Mouse (Mus musculus): ENCODE measurements around the gene Pnpla2. TPM values are rescaled to one million over a fixed set of nuclear protein-coding genes. Genes with fewer than 3 reads are reported as not detected.
A peak's percentile ranks its signal among the peaks of the same experiment; 100 is the strongest.

The Pnpla2 gene
- polyA plus RNA-seq, 1 experiment from 2014 or later: 20.4 TPM

GRCm38 (mm10) chr7:141460391-141461113 lies 5.6 kb downstream of the Pnpla2 start, which contains the start of gene Cracr2b:
Cracr2b (plus strand) TSS chr7:141461094.
- Histone ChIP-seq H3K36me3 (ENCODE audit: control insufficient read depth, insufficient read depth, low read length) (no peaks in the 10 kb centered on the region), H3K27ac (replicated peaks; ENCODE audit: low read depth, low read length) (no peak within 1 kb of the TSS), H3K4me2 (ENCODE audit: low read depth, low read length) (peak within 1 kb of the TSS; percentile 70), H3K4me1 (ENCODE audit: control insufficient read depth, insufficient read depth, low read length) (peaks cover 21% of the 10 kb centered on the region), H3K9ac (ENCODE audit: low read depth, low read length) (peak within 1 kb of the TSS; percentile 54), H3K9me3 (ENCODE audit: control insufficient read depth, low read length) (no peaks in the 10 kb centered on the region), H3K27me3 (replicated peaks; ENCODE audit: control insufficient read depth, insufficient read depth, low read length) (peaks cover 63% of the 10 kb centered on the region), H3K4me3 (ENCODE audit: low read depth, low read length) (peak within 1 kb of the TSS; percentile 38)
- 73% methylated on average over 15 of the region's 15 CpGs for WGBS
- DNase-seq (ENCODE audit: low spot score) (no peak), ATAC-seq (ENCODE audit: low read depth) (no peak)

- DNase-seq (ENCODE audit: low spot score) (no peak), ATAC-seq (ENCODE audit: low read depth) (no peak)
- 4% methylated on average over 27 of the region's 59 CpGs for WGBS
- peaks cover 69% of the 10 kb centered on the region for H3K27me3 ChIP-seq (replicated peaks; ENCODE audit: control insufficient read depth, insufficient read depth, low read length)
- peak overlapping the region; percentile 54 for H3K9ac ChIP-seq (ENCODE audit: low read depth, low read length)
- no peaks in the 10 kb centered on the region for H3K9me3 ChIP-seq (ENCODE audit: control insufficient read depth, low read length)
- peaks cover 26% of the 10 kb centered on the region for H3K4me1 ChIP-seq (ENCODE audit: control insufficient read depth, insufficient read depth, low read length)
- peak overlapping the region; percentile 38 for H3K4me3 ChIP-seq (ENCODE audit: low read depth, low read length)
- H3K36me3 ChIP-seq (ENCODE audit: control insufficient read depth, insufficient read depth, low read length): no peaks in the 10 kb centered on the region
- peak overlapping the region; percentile 70 for H3K4me2 ChIP-seq (ENCODE audit: low read depth, low read length)
- H3K27ac ChIP-seq (replicated peaks; ENCODE audit: low read depth, low read length): no peak overlapping the region
These were observed 6.7 kb downstream of the Pnpla2 start for GRCm38 (mm10) chr7:141461521-141462332.

GRCm38 (mm10) chr7:141462333-141462821 lies 7.4 kb downstream of the Pnpla2 start:
- WGBS: 4% methylated on average over 5 of the region's 5 CpGs
- H3K27ac ChIP-seq (replicated peaks; ENCODE audit: low read depth, low read length): no peak overlapping the region
- H3K36me3 ChIP-seq (ENCODE audit: control insufficient read depth, insufficient read depth, low read length): no peaks in the 10 kb centered on the region
- peak overlapping the region; percentile 54; the same call in 1 of the 2 replicates for H3K9ac ChIP-seq (ENCODE audit: low read depth, low read length)
- peak overlapping the region; percentile 70 for H3K4me2 ChIP-seq (ENCODE audit: low read depth, low read length)
- no peak for DNase-seq (ENCODE audit: low spot score)
- no peak for ATAC-seq (ENCODE audit: low read depth)
- H3K4me1 ChIP-seq (ENCODE audit: control insufficient read depth, insufficient read depth, low read length): peaks cover 31% of the 10 kb centered on the region
- H3K27me3 ChIP-seq (replicated peaks; ENCODE audit: control insufficient read depth, insufficient read depth, low read length): peaks cover 69% of the 10 kb centered on the region
- peak overlapping the region; percentile 38 for H3K4me3 ChIP-seq (ENCODE audit: low read depth, low read length)
- no peaks in the 10 kb centered on the region for H3K9me3 ChIP-seq (ENCODE audit: control insufficient read depth, low read length)

GRCm38 (mm10) chr7:141463824-141464602 lies 9.0 kb downstream of the Pnpla2 start:
- peaks cover 69% of the 10 kb centered on the region for H3K27me3 ChIP-seq (replicated peaks; ENCODE audit: control insufficient read depth, insufficient read depth, low read length)
- H3K9ac ChIP-seq (ENCODE audit: low read depth, low read length): peak overlapping the region; percentile 27; the same call in 1 of the 2 replicates
- DNase-seq (ENCODE audit: low spot score) (no peak), ATAC-seq (ENCODE audit: low read depth) (no peak)
- no peaks in the 10 kb centered on the region for H3K9me3 ChIP-seq (ENCODE audit: control insufficient read depth, low read length)
- peak overlapping the region; percentile 51 for H3K4me2 ChIP-seq (ENCODE audit: low read depth, low read length)
- no peaks in the 10 kb centered on the region for H3K36me3 ChIP-seq (ENCODE audit: control insufficient read depth, insufficient read depth, low read length)
- no peak overlapping the region for H3K27ac ChIP-seq (replicated peaks; ENCODE audit: low read depth, low read length)
- WGBS: 26% methylated on average over 12 of the region's 12 CpGs
- peaks cover 40% of the 10 kb centered on the region for H3K4me1 ChIP-seq (ENCODE audit: control insufficient read depth, insufficient read depth, low read length)
- peak overlapping the region; percentile 25 for H3K4me3 ChIP-seq (ENCODE audit: low read depth, low read length)

- Histone ChIP-seq H3K9me3 (ENCODE audit: control insufficient read depth, low read length) (no peaks in the 10 kb centered on the region), H3K9ac (ENCODE audit: low read depth, low read length) (peak overlapping the region; percentile 27; the same call in 1 of the 2 replicates), H3K36me3 (ENCODE audit: control insufficient read depth, insufficient read depth, low read length) (0 out of 2 replicates have a peak, but pooled peaks cover 5% of the 10 kb centered on the region), H3K4me1 (ENCODE audit: control insufficient read depth, insufficient read depth, low read length) (peaks cover 47% of the 10 kb centered on the region), H3K27me3 (replicated peaks; ENCODE audit: control insufficient read depth, insufficient read depth, low read length) (peaks cover 63% of the 10 kb centered on the region), H3K4me3 (ENCODE audit: low read depth, low read length) (peak overlapping the region; percentile 25), H3K4me2 (ENCODE audit: low read depth, low read length) (peak overlapping the region; percentile 51), H3K27ac (replicated peaks; ENCODE audit: low read depth, low read length) (no peak overlapping the region)
- 8% methylated on average over 32 of the region's 38 CpGs for WGBS
- DNase-seq (ENCODE audit: low spot score): no peak
- no peak for ATAC-seq (ENCODE audit: low read depth)
These were observed 9.7 kb downstream of the Pnpla2 start for GRCm38 (mm10) chr7:141464603-141465201.

GRCm38 (mm10) chr7:141465388-141466044 lies 10.5 kb downstream of the Pnpla2 start:
- no peak for DNase-seq (ENCODE audit: low spot score)
- WGBS: 39% methylated on average over 7 of the region's 10 CpGs
- peaks cover 12% of the 10 kb centered on the region for H3K36me3 ChIP-seq (ENCODE audit: control insufficient read depth, insufficient read depth, low read length)
- H3K9me3 ChIP-seq (ENCODE audit: control insufficient read depth, low read length): no peaks in the 10 kb centered on the region
- H3K4me2 ChIP-seq (ENCODE audit: low read depth, low read length): peak overlapping the region; percentile 51
- H3K9ac ChIP-seq (ENCODE audit: low read depth, low read length): 0 out of 2 replicates have a peak overlapping the region, but pooled peaks have one; percentile 27
- peaks cover 47% of the 10 kb centered on the region for H3K4me1 ChIP-seq (ENCODE audit: control insufficient read depth, insufficient read depth, low read length)
- H3K27me3 ChIP-seq (replicated peaks; ENCODE audit: control insufficient read depth, insufficient read depth, low read length): peaks cover 56% of the 10 kb centered on the region
- ATAC-seq (ENCODE audit: low read depth): no peak
- no peak overlapping the region for H3K27ac ChIP-seq (replicated peaks; ENCODE audit: low read depth, low read length)
- H3K4me3 ChIP-seq (ENCODE audit: low read depth, low read length): peak overlapping the region; percentile 25; the same call in 1 of the 2 replicates

- peaks cover 47% of the 10 kb centered on the region for H3K4me1 ChIP-seq (ENCODE audit: control insufficient read depth, insufficient read depth, low read length)
- peak overlapping the region; percentile 51; the same call in 1 of the 2 replicates for H3K4me2 ChIP-seq (ENCODE audit: low read depth, low read length)
- no peaks in the 10 kb centered on the region for H3K9me3 ChIP-seq (ENCODE audit: control insufficient read depth, low read length)
- H3K36me3 ChIP-seq (ENCODE audit: control insufficient read depth, insufficient read depth, low read length): peaks cover 17% of the 10 kb centered on the region
- no peak overlapping the region for H3K27ac ChIP-seq (replicated peaks; ENCODE audit: low read depth, low read length)
- no peak for ATAC-seq (ENCODE audit: low read depth)
- no peak overlapping the region for H3K4me3 ChIP-seq (ENCODE audit: low read depth, low read length)
- 77% methylated on average over 7 of the region's 7 CpGs for WGBS
- DNase-seq (ENCODE audit: low spot score): no peak
- H3K9ac ChIP-seq (ENCODE audit: low read depth, low read length): no peak overlapping the region
- peaks cover 51% of the 10 kb centered on the region for H3K27me3 ChIP-seq (replicated peaks; ENCODE audit: control insufficient read depth, insufficient read depth, low read length)
These were observed 11.0 kb downstream of the Pnpla2 start for GRCm38 (mm10) chr7:141466045-141466394.
